Mouse (Mus musculus): ENCODE measurements at regions not wholly inside any gene's neighbourhood (a gene's known extent, or its start where the extent isn't known, plus 50 kb on each side); places are given as distances from the start of the nearest gene placed in this dataset.

- TF ChIP-seq POLR2A (IDR thresholded peaks at IDR 0.05; ENCODE audit: insufficient read depth, low read depth, low read length) = no peak
- no peak for TF ChIP-seq EP300 (IDR thresholded peaks at IDR 0.05; ENCODE audit: insufficient read depth, low read depth, low read length)
Measured at GRCm38 (mm10) chr19:21150849-21151248, 121.2 kb upstream of the Zfand5 start.

Measured in heart, adult 2 months (tissue).